Mouse (Mus musculus): ENCODE data around the gene Tomm40. TPM values are rescaled to one million over a fixed set of nuclear protein-coding genes. Genes with fewer than 3 reads are reported as not detected.
"Not testable (repeated sequence)": the region's sequence is repeated elsewhere in the genome, so short reads cannot be mapped to it uniquely, and the experiment has no call there.

Gene Tomm40
- total RNA-seq, 2 experiments from 2014 or later: 52.9 to 55.7 TPM

GRCm38 (mm10) chr7:19694336-19695212, 20.7 kb downstream of the Tomm40 start:
- intact Hi-C loops (cut with DNase I; ENCODE audit: low total_unique reads): no loop called here
- no peak for DNase-seq

DNA sequence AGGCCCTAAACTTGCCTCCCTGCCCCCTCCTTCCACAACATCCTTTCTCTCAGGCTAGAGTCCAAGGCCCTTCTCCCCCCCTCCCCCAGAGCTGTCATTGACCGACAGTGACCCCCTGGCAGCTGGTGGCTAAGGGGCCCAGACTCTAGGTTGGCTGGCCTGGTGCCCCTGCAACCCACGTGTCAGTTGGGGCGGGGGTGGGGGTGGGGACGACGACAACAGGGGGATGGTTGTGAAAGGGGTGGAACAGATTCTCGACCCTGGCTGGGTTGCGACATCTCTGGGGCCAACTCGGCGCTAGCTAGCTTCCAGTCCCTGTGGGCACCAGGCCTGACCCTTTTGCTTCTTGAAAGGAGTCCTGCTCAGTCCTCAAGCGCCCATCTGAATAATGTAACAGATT, 21.8 kb downstream of the Tomm40 start:
- peak; percentile 66 for DNase-seq
- intact Hi-C loops (cut with DNase I; ENCODE audit: low total_unique reads): no loop called here

DNA sequence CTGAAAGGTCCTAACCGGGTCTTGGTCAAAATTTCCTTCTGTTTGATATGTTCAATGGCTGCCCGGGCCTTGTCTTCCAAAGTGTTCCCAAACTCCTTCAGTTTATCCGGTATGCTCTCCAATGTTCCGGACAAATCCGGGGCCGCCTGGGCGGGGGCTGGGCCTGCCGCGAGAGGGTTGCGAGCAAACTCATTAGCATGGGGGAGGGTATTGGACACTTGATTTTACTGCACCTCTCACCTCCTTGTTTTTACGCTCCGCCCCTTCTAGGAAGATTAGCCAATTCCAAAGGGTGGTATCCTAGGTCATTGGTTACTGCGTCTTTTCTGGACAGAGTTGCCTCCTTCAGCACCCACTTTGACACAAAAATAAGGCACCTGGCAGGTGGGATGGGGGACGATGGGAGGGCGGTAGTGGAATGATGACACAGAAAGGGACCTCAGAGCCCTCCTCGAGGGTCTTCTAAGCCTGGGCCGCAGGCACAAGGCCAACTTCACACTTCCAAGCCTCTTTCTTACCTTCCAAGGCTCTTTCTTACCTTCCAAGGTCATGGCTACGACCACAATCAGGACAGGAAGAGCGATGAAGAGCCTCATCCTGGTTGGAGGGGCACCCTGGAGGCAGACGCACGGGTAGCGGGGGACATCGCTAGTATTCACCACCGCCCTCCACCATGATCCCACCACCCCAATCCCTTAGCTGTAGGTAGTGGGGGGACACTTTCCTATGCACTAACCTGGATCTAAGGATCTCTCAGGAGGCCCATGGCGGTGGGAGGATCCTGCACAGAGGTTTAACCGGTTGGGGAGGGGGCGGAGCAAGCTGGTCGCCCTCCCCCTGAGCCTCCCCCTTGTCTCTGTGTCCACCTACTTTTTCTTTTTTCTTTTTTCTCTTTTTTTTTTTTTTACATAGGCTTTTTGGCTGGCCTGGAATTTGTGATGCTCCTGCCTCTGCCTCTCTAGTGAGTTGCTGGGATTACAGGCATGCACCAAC, 23.1 kb downstream of the Tomm40 start, which contains the start of gene Apoc1:
Gene Apoc1, minus strand, starts transcription at position 788 of the 993 bp plus-strand sequence.
- DNase-seq: no peak
- intact Hi-C loops (cut with DNase I; ENCODE audit: low total_unique reads): no loop called here

GRCm38 (mm10) chr7:19691434-19691833, 23.8 kb downstream of the Tomm40 start:
- no peak for DNase-seq
- intact Hi-C loops (cut with DNase I; ENCODE audit: low total_unique reads): no loop called here

DNA sequence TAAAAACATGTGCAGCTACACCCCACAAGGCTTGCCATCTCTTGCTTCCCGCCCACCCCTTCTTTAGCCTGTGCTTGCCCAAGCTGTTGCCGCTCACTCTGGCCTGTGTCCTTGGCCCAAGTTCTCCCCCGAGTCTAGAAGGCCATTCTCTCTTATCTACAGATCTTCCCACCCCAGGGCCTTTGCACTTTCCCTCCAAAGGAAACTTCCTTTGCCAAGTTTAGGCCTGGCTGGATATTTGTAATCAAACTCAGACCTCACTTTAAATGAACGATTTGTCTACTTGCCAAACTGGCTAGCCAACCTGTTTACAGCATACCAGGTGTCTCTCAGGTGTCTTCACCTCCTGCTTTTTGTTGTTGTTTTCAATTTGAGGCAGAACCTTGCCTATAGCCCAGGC, 24.4 kb downstream of the Tomm40 start:
- DNase-seq: no peak
- intact Hi-C loops (cut with DNase I; ENCODE audit: low total_unique reads): no loop called here

DNA sequence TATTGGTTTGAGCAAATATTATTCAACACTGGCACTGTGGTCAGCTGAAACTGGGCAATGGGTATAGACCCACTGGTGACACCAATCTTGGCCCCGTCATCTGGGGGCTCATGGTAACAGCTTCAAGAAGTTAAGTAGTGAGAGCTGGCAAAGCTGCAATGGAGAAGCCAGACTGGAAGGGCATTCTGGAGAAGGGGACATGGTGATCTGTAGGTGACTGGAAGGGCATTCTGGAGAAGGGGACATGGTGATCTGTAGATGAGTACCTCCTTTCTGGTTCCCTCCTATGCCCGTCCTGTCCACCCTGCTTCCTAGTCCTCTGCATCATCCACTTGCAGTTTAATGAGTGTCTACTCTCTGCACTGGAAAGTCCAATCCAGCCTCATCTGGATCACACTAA, 26.6 kb downstream of the Tomm40 start:
- intact Hi-C loops (cut with DNase I; ENCODE audit: low total_unique reads): no loop called here

GRCm38 (mm10) chr7:19688101-19688500, 27.1 kb downstream of the Tomm40 start:
- intact Hi-C loops (cut with DNase I; ENCODE audit: low total_unique reads): no loop called here
- no peak for DNase-seq

More for the DNA sequence above, 26.6 kb downstream of the Tomm40 start:
- DNase-seq: no peak

- DNase-seq; intact Hi-C loops (cut with DNase I; ENCODE audit: low total_unique reads): not testable (repeated sequence)
These were observed 28.2 kb downstream of the Tomm40 start for GRCm38 (mm10) chr7:19686927-19687583.

GRCm38 (mm10) chr7:19686521-19686920, 28.7 kb downstream of the Tomm40 start:
- DNase-seq: no peak
- intact Hi-C loops (cut with DNase I; ENCODE audit: low total_unique reads): no loop called here

DNA sequence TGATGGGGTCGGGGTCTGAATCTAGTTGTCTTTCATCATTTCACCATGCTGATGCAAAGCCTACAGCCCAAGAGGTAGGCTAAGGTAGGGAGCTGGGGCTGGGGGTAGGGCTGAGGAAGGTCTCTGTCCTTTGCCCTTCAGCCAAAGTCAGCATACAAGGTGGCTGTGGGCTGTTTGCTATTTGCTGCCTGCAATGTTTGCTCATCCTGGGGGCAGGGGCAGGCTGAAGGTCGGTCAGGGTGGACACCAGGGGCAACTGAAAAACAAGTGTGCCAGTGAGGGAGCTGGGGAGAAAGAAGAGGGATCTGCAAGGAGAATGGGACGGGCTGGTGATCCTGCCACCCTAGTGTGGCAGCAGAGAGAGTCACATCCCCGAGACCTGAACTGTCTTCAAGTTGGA, 29.9 kb downstream of the Tomm40 start:
- no peak for DNase-seq
- intact Hi-C loops (cut with DNase I; ENCODE audit: low total_unique reads): no loop called here

GRCm38 (mm10) chr7:19683771-19684201, 31.5 kb downstream of the Tomm40 start:
- intact Hi-C loops (cut with DNase I; ENCODE audit: low total_unique reads): no loop called here
- DNase-seq: no peak

DNA sequence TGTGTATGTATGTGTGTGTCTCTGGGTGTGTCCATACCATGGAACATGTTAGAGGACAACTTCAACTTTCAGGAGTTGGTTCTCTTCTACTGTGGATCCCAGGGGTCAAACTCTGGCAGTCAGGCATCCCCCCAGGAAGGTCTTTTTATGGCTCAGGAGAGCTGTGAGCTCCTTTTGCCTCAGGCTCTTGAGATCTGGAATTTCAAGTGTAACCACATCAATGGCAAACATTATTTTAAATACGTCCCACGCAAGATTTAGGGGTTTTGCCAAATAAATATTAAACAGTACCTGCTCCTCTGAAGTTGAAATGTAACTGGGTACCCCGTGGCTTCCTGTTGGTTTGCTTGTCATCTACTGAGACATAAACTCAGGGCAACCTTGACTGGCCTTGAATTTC, 32.3 kb downstream of the Tomm40 start:
- intact Hi-C loops (cut with DNase I; ENCODE audit: low total_unique reads): no loop called here
- DNase-seq: no peak

GRCm38 (mm10) chr7:19681202-19681694, 34.0 kb downstream of the Tomm40 start, which contains the start of the genes Gm44805 and Apoc4:
Gene Gm44805, minus strand, starts transcription at chr7:19681423.
Gene Apoc4, minus strand, starts transcription at chr7:19681479.
- intact Hi-C loops (cut with DNase I; ENCODE audit: low total_unique reads): no loop called here
- no peak for DNase-seq

- intact Hi-C loops (cut with DNase I; ENCODE audit: low total_unique reads): no loop called here
- no peak for DNase-seq
These were observed 34.5 kb downstream of the Tomm40 start for GRCm38 (mm10) chr7:19680702-19681101.

GRCm38 (mm10) chr7:19678901-19679300, 36.3 kb downstream of the Tomm40 start:
- intact Hi-C loops (cut with DNase I; ENCODE audit: low total_unique reads): no loop called here
- DNase-seq: no peak

DNA sequence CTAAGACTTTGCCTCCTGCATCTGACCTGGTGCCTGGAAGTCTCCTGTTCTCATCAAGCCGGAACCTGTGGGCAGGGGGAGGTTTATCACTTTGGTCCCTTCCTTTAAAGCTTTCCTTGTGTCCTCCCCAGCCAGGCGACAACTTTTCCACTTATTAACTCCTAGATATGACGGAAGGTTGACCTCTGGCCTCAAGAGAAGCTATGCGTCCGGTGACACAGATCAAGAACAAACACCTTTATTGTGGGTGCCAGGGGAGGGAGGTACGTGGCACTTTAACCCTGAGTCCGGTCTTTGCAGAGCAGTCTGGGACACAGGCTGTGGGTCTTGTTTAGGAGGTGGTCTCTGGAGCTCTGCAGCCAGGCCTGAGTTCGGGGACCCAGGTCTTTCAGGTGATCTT, 37.4 kb downstream of the Tomm40 start, which contains the start of gene Apoc2:
Gene Apoc2, minus strand, starts transcription at position 70 of the 400 bp plus-strand sequence.
- no peak for DNase-seq
- intact Hi-C loops (cut with DNase I; ENCODE audit: low total_unique reads): no loop called here

DNA sequence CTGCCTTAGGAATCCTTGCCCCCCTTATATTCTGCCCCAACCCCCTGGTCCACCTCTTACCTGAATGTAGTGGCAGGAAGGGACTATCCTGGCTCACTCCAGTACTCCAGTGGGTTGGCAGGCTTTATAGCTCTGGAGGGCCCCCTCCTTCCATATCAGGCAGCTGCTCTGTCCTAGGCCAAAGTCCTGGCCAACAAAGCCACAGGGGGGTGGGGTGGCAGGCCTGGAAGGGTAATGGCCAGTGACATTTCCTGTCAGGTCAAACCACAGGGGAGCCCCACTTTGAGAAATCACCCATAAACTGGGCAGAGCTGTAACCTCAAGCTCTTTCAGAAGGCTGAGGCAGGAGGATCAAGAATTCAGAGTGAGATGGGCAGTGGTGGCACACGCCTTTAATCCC, 38.6 kb downstream of the Tomm40 start:
- intact Hi-C loops (cut with DNase I; ENCODE audit: low total_unique reads): no loop called here
- DNase-seq: no peak

DNA sequence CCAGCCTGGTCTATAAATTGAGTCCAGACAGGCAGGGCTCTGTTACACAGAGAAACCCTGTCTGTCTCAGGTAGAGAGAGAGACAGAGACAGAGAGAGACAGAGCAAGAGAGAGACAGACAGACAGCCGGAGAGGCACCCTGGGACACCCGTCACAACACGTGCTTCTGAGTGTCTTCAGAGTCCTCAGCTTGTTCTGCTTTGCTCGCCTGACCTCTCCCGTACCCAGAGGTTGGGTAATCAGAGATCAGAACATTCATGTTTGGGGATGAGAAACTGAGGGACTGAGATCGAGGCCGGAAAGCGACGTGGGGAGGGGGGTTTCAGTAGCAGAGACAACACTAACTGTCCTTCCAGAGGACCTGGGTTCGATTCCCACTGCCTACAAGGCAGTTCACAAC, 39.4 kb downstream of the Tomm40 start:
- intact Hi-C loops (cut with DNase I; ENCODE audit: low total_unique reads): no loop called here
- DNase-seq: no peak

- DNase-seq: no peak
- intact Hi-C loops (cut with DNase I; ENCODE audit: low total_unique reads): no loop called here
These were observed 42.0 kb downstream of the Tomm40 start for GRCm38 (mm10) chr7:19673083-19673699.

All from gastrocnemius, postnatal 14 days (tissue).